Mouse (Mus musculus) CD4-positive helper T cell, adult 2 months (primary cell): ENCODE measurements around the gene 1700001L19Rik.
"Not testable (repeated sequence)": the region's sequence is repeated elsewhere in the genome, so short reads cannot be mapped to it uniquely, and the experiment has no call there.

Source experiments
- DNase-seq: peaks from one replicate; pipeline ENCODE4 v3.0.0-alpha.2; 2012; ENCODE audit warnings: low read depth, missing footprints, low spot score

Gene 1700001L19Rik

GRCm38 (mm10) chr13:68597199-68597598 lies at the start of gene 1700001L19Rik:
1700001L19Rik (plus strand) TSS chr13:68597421.
- DNase-seq, result no peak

- not testable (repeated sequence) for DNase-seq
Measured at GRCm38 (mm10) chr13:68553391-68553790, 43.8 kb upstream of the 1700001L19Rik start.

- no peak for DNase-seq
Measured at GRCm38 (mm10) chr13:68568110-68568509, 29.1 kb upstream of the 1700001L19Rik start.

GRCm38 (mm10) chr13:68568548-68568947 lies 28.7 kb upstream of the 1700001L19Rik start:
- no peak for DNase-seq

GRCm38 (mm10) chr13:68569589-68570336 lies 27.5 kb upstream of the 1700001L19Rik start:
- DNase-seq, result peak; percentile 42

GRCm38 (mm10) chr13:68572247-68572646 lies 25.0 kb upstream of the 1700001L19Rik start:
- DNase-seq, result no peak

- no peak for DNase-seq
Measured at GRCm38 (mm10) chr13:68572966-68573913, 24.0 kb upstream of the 1700001L19Rik start.

GRCm38 (mm10) chr13:68574398-68574797 lies 22.8 kb upstream of the 1700001L19Rik start:
- no peak for DNase-seq

- no peak for DNase-seq
Measured at GRCm38 (mm10) chr13:68577945-68578344, 19.3 kb upstream of the 1700001L19Rik start.

- peak; percentile 57 for DNase-seq
Measured at GRCm38 (mm10) chr13:68581086-68581740, 16.0 kb upstream of the 1700001L19Rik start.

GRCm38 (mm10) chr13:68581747-68582516 lies 15.3 kb upstream of the 1700001L19Rik start, which contains the start of the genes Mtrr and Fastkd3:
Mtrr (minus strand) TSS chr13:68582149.
Fastkd3 (plus strand) TSS chr13:68582234.
- peak; percentile 96 for DNase-seq

- no peak for DNase-seq
Measured at GRCm38 (mm10) chr13:68582517-68582780, 14.8 kb upstream of the 1700001L19Rik start.

GRCm38 (mm10) chr13:68583961-68584360 lies 13.3 kb upstream of the 1700001L19Rik start:
- DNase-seq, result no peak

GRCm38 (mm10) chr13:68585441-68585840 lies 11.8 kb upstream of the 1700001L19Rik start:
- DNase-seq, result no peak

- DNase-seq, result peak; percentile 24
Measured at GRCm38 (mm10) chr13:68588352-68588751, 8.9 kb upstream of the 1700001L19Rik start.

- DNase-seq, result no peak
Measured at GRCm38 (mm10) chr13:68593797-68594196, 3.4 kb upstream of the 1700001L19Rik start.

GRCm38 (mm10) chr13:68597667-68598066 lies 446 bp downstream of the 1700001L19Rik start:
- no peak for DNase-seq

- no peak for DNase-seq
Measured at GRCm38 (mm10) chr13:68598953-68599352, 1.7 kb downstream of the 1700001L19Rik start.

- DNase-seq, result no peak
Measured at GRCm38 (mm10) chr13:68601184-68601583, 4.0 kb downstream of the 1700001L19Rik start.

- no peak for DNase-seq
Measured at GRCm38 (mm10) chr13:68603085-68603484, 5.9 kb downstream of the 1700001L19Rik start.

- no peak for DNase-seq
Measured at GRCm38 (mm10) chr13:68605689-68606126, 8.5 kb downstream of the 1700001L19Rik start.
